Mouse (Mus musculus) ES-E14 (cell line): Measurements from ENCODE around the gene Cela2a. TPM values are rescaled to one million over a fixed set of nuclear protein-coding genes. Genes with fewer than 3 reads are reported as not detected.
A peak's percentile ranks its signal among the peaks of the same experiment; 100 is the strongest.

Source experiments
- DNase-seq: peaks from one replicate; pipeline ENCODE4 v3.0.0-alpha.2; 2013; ENCODE audit warnings: low read depth, low spot score
- H3K27ac ChIP-seq: 2 replicates; pipeline ENCODE4 v1.5.1; 2012; ENCODE audit warnings: low read depth, mild to moderate bottlenecking, low read length, moderate library complexity, mixed read lengths; ENCODE audit not compliant: poor library complexity, insufficient read depth, severe bottlenecking
- H3K36me3 ChIP-seq: 2 replicates; pipeline ENCODE4 v1.6.1; 2012; ENCODE audit warnings: mild to moderate bottlenecking, low read length, moderate library complexity, mixed read lengths; ENCODE audit not compliant: control insufficient read depth, poor library complexity, insufficient read depth, severe bottlenecking
- H3K4me1 ChIP-seq, 2 experiments: fragments of 150-350 bp in 1 of 2; sonication (generic) in 1 of 2; 2 replicates each; pipeline ENCODE4 v1.6.1; 2012; ENCODE audit warnings: low read length in 2 of 2, mild to moderate bottlenecking in 1 of 2, mixed read lengths in 1 of 2; ENCODE audit not compliant: control insufficient read depth in 2 of 2, insufficient read depth in 2 of 2, poor library complexity in 1 of 2
- H3K4me3 ChIP-seq, 2 experiments: fragments of 150-350 bp in 1 of 2; sonication (generic) in 1 of 2; 2 replicates each; pipeline ENCODE4 v1.5.1; 2012; ENCODE audit warnings: low read length in 2 of 2, low read depth in 1 of 2, mild to moderate bottlenecking in 1 of 2, mixed read lengths in 1 of 2; ENCODE audit not compliant: insufficient read depth in 1 of 2, poor library complexity in 1 of 2, severe bottlenecking in 1 of 2
- H3K9ac ChIP-seq: 2 replicates; pipeline ENCODE4 v1.6.1; 2012; ENCODE audit warnings: low read depth, mild to moderate bottlenecking, low read length, mixed read lengths; ENCODE audit not compliant: poor library complexity, insufficient read depth, severe bottlenecking
- H3K9me3 ChIP-seq: fragments of 150-350 bp; sonication (generic); 2 replicates; pipeline ENCODE4 v1.6.1; 2012; ENCODE audit warnings: low read depth, mild to moderate bottlenecking, low read length; ENCODE audit not compliant: control insufficient read depth, insufficient read depth
- CHD2 ChIP-seq: IDR thresholded peaks from 2 replicates; pipeline ENCODE4 v1.6.1; 2014; ENCODE audit warnings: mild to moderate bottlenecking, low read depth, low read length, inconsistent platforms
- HCFC1 ChIP-seq: IDR thresholded peaks from 2 replicates; pipeline ENCODE4 v1.6.1; 2012; ENCODE audit warnings: low read length, inconsistent platforms, borderline replicate concordance; ENCODE audit not compliant: insufficient read depth
- MAFK ChIP-seq: IDR thresholded peaks from 2 replicates; pipeline ENCODE4 v1.6.1; 2014; ENCODE audit warnings: mild to moderate bottlenecking, low read depth, low read length, inconsistent platforms; ENCODE audit not compliant: insufficient read depth
- ZC3H11A ChIP-seq: IDR thresholded peaks from 2 replicates; pipeline ENCODE4 v1.6.1; 2012; ENCODE audit warnings: low read depth, mild to moderate bottlenecking, inconsistent platforms, low read length, borderline replicate concordance
- ZNF384 ChIP-seq: IDR thresholded peaks from 2 replicates; pipeline ENCODE4 v1.6.1; 2012; ENCODE audit warnings: low read depth, low read length, inconsistent platforms
- in situ Hi-C, 2 experiments: fragments of 600-800 bp; cut with MboI; formaldehyde crosslinking; loops; one replicate each; pipeline ENCODE4 v1.15.1; 2025; ENCODE audit warnings: low sequenced_read_pairs in 2 of 2, inconsistent platforms in 1 of 2; ENCODE audit not compliant: unreplicated experiment in 2 of 2
- total RNA-seq: library from RNA; depleted of rRNA; stranded (reverse); fragments of 300-350 nt; gene quantifications from 2 replicates; pipeline ENCODE4 v1.2.3, GENCODE M21; 2012

Gene Cela2a
- total RNA-seq, 1 experiment: 8.2 TPM

DNA sequence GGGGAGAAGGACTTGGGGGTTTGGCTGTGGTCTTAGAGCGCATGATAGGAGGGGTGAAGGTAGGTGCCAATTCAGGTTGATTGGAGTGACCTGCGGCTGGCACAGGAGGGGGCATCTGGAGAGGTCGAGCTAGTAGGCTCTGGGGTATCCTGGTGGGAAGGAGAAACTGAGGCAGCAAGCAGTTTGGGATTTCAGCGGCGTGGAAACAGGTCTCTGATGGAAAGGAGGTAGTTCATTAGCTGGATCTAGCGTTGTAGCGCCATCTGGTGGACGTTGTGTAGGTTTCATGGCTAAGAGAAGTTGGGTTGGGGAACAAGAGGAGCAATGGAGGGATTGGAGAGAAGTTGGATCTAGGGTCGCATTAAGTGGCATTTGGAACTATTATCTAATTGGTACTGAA, 27.5 kb upstream of the Cela2a start:
- Histone ChIP-seq H3K36me3 (no peaks in the 10 kb centered on the region), H3K4me1 (0 out of 4 replicates have a peak, but pooled peaks cover 0 to 2% of the 10 kb centered on the region in 2 experiments)

DNA sequence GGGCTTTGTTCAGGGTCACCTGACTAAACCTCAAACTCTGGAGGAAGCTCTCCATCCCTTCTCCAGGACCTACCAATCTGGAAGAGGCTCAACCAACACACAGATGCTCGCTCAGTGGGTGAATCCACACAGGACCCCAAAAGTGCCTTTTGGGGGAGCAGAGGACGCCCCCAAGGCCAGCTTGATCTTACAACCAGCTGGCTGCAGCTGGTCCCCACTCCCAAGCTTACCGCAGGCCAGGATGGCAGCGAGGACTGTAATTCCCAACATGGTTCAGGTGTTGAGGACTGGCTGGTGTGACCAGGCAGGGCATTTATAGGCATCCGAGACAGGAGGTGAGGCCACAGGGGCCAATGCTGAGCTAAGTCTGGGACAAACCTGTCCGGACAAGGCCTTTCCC, 20.0 kb upstream of the Cela2a start, which contains the start of gene Ctrc:
TSS of gene Ctrc (minus strand) at position 361 of the 400 bp plus-strand sequence.
- Histone ChIP-seq H3K9me3 (no peaks in the 10 kb centered on the region), H3K4me1 (no peaks in the 10 kb centered on the region; a peak in 1 of 4 replicates), H3K9ac (no peak within 1 kb of the TSS), H3K27ac (no peak within 1 kb of the TSS), H3K4me3 (no peak within 1 kb of the TSS), H3K36me3 (no peaks in the 10 kb centered on the region)
- DNase-seq: no peak
- TF ChIP-seq CHD2: no peak
- no peak for TF ChIP-seq MAFK
- no peak for TF ChIP-seq ZNF384
- no peak for TF ChIP-seq HCFC1
- no peak for TF ChIP-seq ZC3H11A
- in situ Hi-C loops: no loop called here

More for the DNA sequence above, 27.5 kb upstream of the Cela2a start:
- DNase-seq: no peak
- TF ChIP-seq HCFC1: no peak
- no peak for TF ChIP-seq ZC3H11A
- no peak for TF ChIP-seq MAFK
- no peak for TF ChIP-seq ZNF384
- no peak for TF ChIP-seq CHD2
- Histone ChIP-seq H3K9me3 (no peaks in the 10 kb centered on the region), H3K9ac (no peak overlapping the region), H3K27ac (no peak overlapping the region), H3K4me3 (no peak overlapping the region)
- in situ Hi-C loops: no loop called here

DNA sequence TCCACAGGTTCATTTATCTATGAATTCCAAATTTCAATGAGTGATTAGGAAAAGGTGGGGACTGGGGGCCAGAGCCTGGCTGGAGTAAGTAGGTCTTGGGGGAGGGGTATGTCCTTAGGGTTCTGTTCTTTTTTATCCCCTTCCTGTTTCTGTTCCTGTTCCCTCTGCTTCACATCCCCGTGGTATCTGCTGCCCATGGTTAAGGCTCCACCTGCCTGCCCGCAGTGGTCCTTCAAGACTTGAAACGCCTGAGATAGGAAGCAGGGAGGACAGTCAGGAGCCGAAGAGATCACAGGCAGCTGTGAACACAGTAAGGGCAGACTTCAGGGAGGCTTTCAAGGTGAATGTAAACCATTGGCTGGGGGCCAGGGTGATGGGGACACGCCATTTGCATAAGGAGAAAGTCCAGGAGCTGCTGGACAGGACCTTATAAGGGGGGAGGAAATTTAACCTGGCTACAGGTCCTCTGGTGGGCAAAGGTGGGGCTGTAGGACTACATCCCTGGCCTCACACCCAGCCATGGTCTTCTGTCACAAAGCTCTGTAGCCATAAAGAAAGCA, 8.7 kb upstream of the Cela2a start:
- no peaks in the 10 kb centered on the region for H3K36me3 ChIP-seq
- H3K4me3 ChIP-seq: no peak overlapping the region
- peaks cover 0 to 10% of the 10 kb centered on the region in 2 experiments; a peak in 1 of 4 replicates for H3K4me1 ChIP-seq
- H3K9me3 ChIP-seq: no peaks in the 10 kb centered on the region
- TF ChIP-seq HCFC1: no peak
- H3K27ac ChIP-seq: no peak overlapping the region
- no peak overlapping the region for H3K9ac ChIP-seq
- no peak for DNase-seq
- in situ Hi-C loops: no loop called here

DNA sequence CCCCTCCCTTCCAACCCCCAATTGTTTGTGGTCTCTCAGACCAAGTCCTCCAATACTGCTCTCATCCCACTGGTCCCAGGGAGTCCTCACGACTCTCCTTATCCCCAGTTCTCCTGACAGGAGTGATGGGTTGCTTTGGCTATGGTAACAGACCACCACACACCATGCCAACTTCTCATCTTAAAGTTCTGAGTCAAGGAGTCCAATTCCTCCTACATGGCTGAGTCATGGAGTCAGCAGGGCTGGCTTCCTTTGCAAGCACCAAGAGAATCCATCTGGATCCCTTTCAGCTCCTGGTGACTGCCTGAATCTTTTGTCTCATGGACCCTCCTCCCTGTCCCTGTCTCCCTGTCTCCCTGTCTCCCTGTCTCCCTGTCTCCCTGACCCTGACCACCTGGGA, 8.0 kb upstream of the Cela2a start:
- no peak for DNase-seq
- no peaks in the 10 kb centered on the region for H3K9me3 ChIP-seq
- TF ChIP-seq ZNF384 (no peak), ZC3H11A (no peak), MAFK (no peak), CHD2 (no peak), HCFC1 (no peak)
- no peaks in the 10 kb centered on the region for H3K36me3 ChIP-seq
- H3K27ac ChIP-seq: no peak overlapping the region
- no peak overlapping the region for H3K9ac ChIP-seq
- in situ Hi-C loops: no loop called here
- no peak overlapping the region for H3K4me3 ChIP-seq
- H3K4me1 ChIP-seq: peaks cover 0 to 10% of the 10 kb centered on the region in 2 experiments; a peak in 1 of 4 replicates

DNA sequence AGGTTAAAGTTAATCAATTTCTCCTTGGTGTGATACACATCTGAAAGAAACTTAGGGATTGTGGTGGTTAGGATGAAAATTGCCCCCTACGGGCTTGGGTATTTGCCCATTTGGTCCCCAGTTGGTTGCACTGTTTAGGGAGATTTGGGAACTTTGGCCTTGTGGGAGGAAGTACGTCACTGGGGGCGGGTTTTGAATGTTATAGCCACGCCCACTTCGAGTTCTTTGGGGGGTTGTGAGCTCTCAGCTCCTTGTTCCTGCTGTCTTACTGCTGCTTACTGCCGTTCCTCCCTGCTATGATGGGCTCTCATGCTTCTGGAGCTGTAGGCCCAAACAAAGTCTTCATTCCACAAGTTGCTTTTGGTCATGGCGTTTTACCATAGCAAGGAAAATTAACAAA, 5.4 kb upstream of the Cela2a start:
- Histone ChIP-seq H3K36me3 (no peaks in the 10 kb centered on the region), H3K4me3 (peak overlapping the region in 1 of 2 experiments; percentile 64; a peak in 2 of 4 replicates), H3K9ac (no peak overlapping the region), H3K9me3 (no peaks in the 10 kb centered on the region), H3K27ac (no peak overlapping the region), H3K4me1 (peaks cover 0 to 10% of the 10 kb centered on the region in 2 experiments; a peak in 1 of 4 replicates)
- no peak for DNase-seq
- TF ChIP-seq CHD2: no peak
- no peak for TF ChIP-seq ZC3H11A
- no peak for TF ChIP-seq HCFC1
- no peak for TF ChIP-seq ZNF384
- TF ChIP-seq MAFK: no peak
- in situ Hi-C loops: no loop called here
